In genomic region chr7:44748101-44749044, GRCm38 (mm10) we compare ENCODE assay signal across 8 mouse cellular contexts. TPM values are rescaled to one million over a fixed set of nuclear protein-coding genes. Genes with fewer than 3 reads are reported as not detected.
DNase-seq lines count a peak whose midpoint lies in the region; ATAC-seq and TF ChIP-seq lines count a peak whose summit lies in the region.

Gene Vrk3, plus strand, starts transcription at chr7:44748413.

- no peaks in the 10 kb centered on the region for H3K9me3 ChIP-seq in kidney, embryonic 14.5 days (ENCODE audit: control insufficient read depth, low read length)
- no peaks in the 10 kb centered on the region for H3K9me3 ChIP-seq in limb, embryonic 15.5 days

- H3K27ac ChIP-seq in bone marrow macrophage, adult 2 months (ENCODE audit: insufficient read depth, low read depth, low read length) = peak within 1 kb of the TSS; percentile 84
- peak within 1 kb of the TSS; percentile 93 for H3K27ac ChIP-seq in embryonic fibroblast, embryonic 13.5 days (ENCODE audit: insufficient read depth, low read length)
- H3K27ac ChIP-seq in kidney, embryonic 14.5 days (ENCODE audit: low read depth, low read length) = peak within 1 kb of the TSS; percentile 79
- peak within 1 kb of the TSS; percentile 95 for H3K27ac ChIP-seq in limb, embryonic 15.5 days

- H3K4me3 ChIP-seq in bone marrow macrophage, adult 2 months (ENCODE audit: insufficient read depth, low read length) = peak within 1 kb of the TSS; percentile 58
- peak within 1 kb of the TSS; percentile 81 for H3K4me3 ChIP-seq in embryonic fibroblast, embryonic 13.5 days (ENCODE audit: insufficient read depth, low read length)
- H3K4me3 ChIP-seq in kidney, embryonic 14.5 days (ENCODE audit: low read length) = peak within 1 kb of the TSS; percentile 52
- peak within 1 kb of the TSS; percentile 65 for H3K4me3 ChIP-seq in limb, embryonic 15.5 days

- H3K36me3 ChIP-seq in kidney, embryonic 14.5 days (ENCODE audit: control insufficient read depth, insufficient read depth, low read length) = peaks cover 15% of the 10 kb centered on the region
- H3K36me3 ChIP-seq in limb, embryonic 15.5 days = peaks cover 15% of the 10 kb centered on the region

- peak; percentile 97 for ATAC-seq in kidney, embryonic 14.5 days (ENCODE audit: low FRiP score, low TSS enrichment)
- ATAC-seq in limb, embryonic 15.5 days (ENCODE audit: insufficient number of reproducible peaks, low FRiP score, low TSS enrichment, low read depth) = peak; percentile 98

- TF ChIP-seq CTCF in bone marrow macrophage, adult 2 months (IDR thresholded peaks at IDR 0.05; ENCODE audit: low read depth, low read length) = no peak
- TF ChIP-seq CTCF in embryonic fibroblast, embryonic 13.5 days (IDR thresholded peaks at IDR 0.05; ENCODE audit: borderline replicate concordance, insufficient read depth, low read length) = no peak

- no peaks in the 10 kb centered on the region for H3K27me3 ChIP-seq in kidney, embryonic 14.5 days (ENCODE audit: control insufficient read depth, insufficient read depth, low read length)
- no peaks in the 10 kb centered on the region for H3K27me3 ChIP-seq in limb, embryonic 15.5 days

- under 1% methylated on average over 44 of the region's 44 CpGs for WGBS in kidney, embryonic 14.5 days
- under 1% methylated on average over 44 of the region's 44 CpGs for WGBS in limb, embryonic 15.5 days

- peak within 1 kb of the TSS; percentile 59 for H3K4me2 ChIP-seq in kidney, embryonic 14.5 days (replicated peaks; ENCODE audit: low read depth, low read length)
- H3K4me2 ChIP-seq in limb, embryonic 15.5 days = peak within 1 kb of the TSS; percentile 72

- peaks cover 26% of the 10 kb centered on the region for H3K4me1 ChIP-seq in bone marrow macrophage, adult 2 months (ENCODE audit: control insufficient read depth, insufficient read depth, low read length)
- no peaks in the 10 kb centered on the region for H3K4me1 ChIP-seq in embryonic fibroblast, embryonic 13.5 days (ENCODE audit: control insufficient read depth, insufficient read depth, low read length)
- H3K4me1 ChIP-seq in kidney, embryonic 14.5 days (ENCODE audit: control insufficient read depth, insufficient read depth, low read length) = peaks cover 9% of the 10 kb centered on the region
- H3K4me1 ChIP-seq in limb, embryonic 15.5 days = peaks cover 31% of the 10 kb centered on the region

- H3K9ac ChIP-seq in kidney, embryonic 14.5 days (ENCODE audit: low read depth, low read length) = peak within 1 kb of the TSS; percentile 61; the same call in 1 of the 2 replicates
- peak within 1 kb of the TSS; percentile 58 for H3K9ac ChIP-seq in limb, embryonic 15.5 days

- DNase-seq in A20 (ENCODE audit: low read depth, low spot score) = peak; percentile 99
- DNase-seq in heart, adult 9 months (ENCODE audit: low spot score in 2 of 2) = peak; percentile 98 to 99
- DNase-seq in monocyte, adult 2 months (ENCODE audit: low read depth in 1 of 2, low spot score in 2 of 2) = peak; percentile 90 to 96
- DNase-seq in spleen, postnatal 36 days (ENCODE audit: low spot score in 2 of 2) = peak; percentile 97 to 98

- no peak for TF ChIP-seq POLR2A in bone marrow macrophage, adult 2 months (IDR thresholded peaks at IDR 0.05; ENCODE audit: borderline replicate concordance, low read depth, low read length)
- TF ChIP-seq POLR2A in embryonic fibroblast, embryonic 13.5 days (IDR thresholded peaks at IDR 0.05; ENCODE audit: low read depth, low read length) = peak; percentile 58

RNA-seq across cellular contexts. Expression of gene Vrk3, which starts in this region (rescaled TPM):
- 39.8 and 42.0 TPM in 2 replicates for polyA plus RNA-seq in bone marrow macrophage, adult 2 months (2012; ENCODE audit: insufficient read depth, insufficient read length, missing spikeins)
- polyA plus RNA-seq in embryonic fibroblast, embryonic 13.5 days (2011; ENCODE audit: insufficient read length, low read depth, missing spikeins) = 26.3 and 27.4 TPM in 2 replicates
- polyA plus RNA-seq in kidney, embryonic 14.5 days (2014; fragmentation: Nextera tagmentation; extraction: Ambion mirVana) = 35.2 and 43.4 TPM in 2 replicates
- 30.4 and 30.8 TPM in 2 replicates for polyA plus RNA-seq in limb, embryonic 15.5 days (2015; fragmentation: Nextera tagmentation; extraction: Ambion mirVana)

Comparison
In these comparisons a context has a peak if more than half of its experiments do, and no peak if none do; other contexts are left out.
1. Peak in every context shown above with its lines: DNase-seq, ATAC-seq, H3K4me3 ChIP-seq and H3K27ac ChIP-seq.